Mouse (Mus musculus) thymus, postnatal 14 days (tissue): ENCODE results near the gene Dhrs3.

Experiments
- DNase-seq: peaks from one replicate; pipeline ENCODE4 v3.0.0; 2021

Gene Dhrs3

GRCm38 (mm10) chr4:144940796-144941462, 48.3 kb downstream of the Dhrs3 start:
- DNase-seq: no peak

- no peak for DNase-seq
These were observed 49.8 kb downstream of the Dhrs3 start for GRCm38 (mm10) chr4:144942433-144942832.

GRCm38 (mm10) chr4:144943273-144943672, 50.6 kb downstream of the Dhrs3 start:
- no peak for DNase-seq

- DNase-seq: no peak
These were observed 55.2 kb downstream of the Dhrs3 start for GRCm38 (mm10) chr4:144947738-144948390.

- DNase-seq: no peak
These were observed 57.1 kb downstream of the Dhrs3 start for GRCm38 (mm10) chr4:144949441-144950326.

GRCm38 (mm10) chr4:144950327-144950711, 57.7 kb downstream of the Dhrs3 start:
- DNase-seq: no peak

- no peak for DNase-seq
These were observed 58.3 kb downstream of the Dhrs3 start for GRCm38 (mm10) chr4:144950883-144951282.

GRCm38 (mm10) chr4:144951859-144952258, 59.2 kb downstream of the Dhrs3 start:
- no peak for DNase-seq

- no peak for DNase-seq
These were observed 60.8 kb downstream of the Dhrs3 start for GRCm38 (mm10) chr4:144953421-144953820.

GRCm38 (mm10) chr4:144955863-144956262, 63.2 kb downstream of the Dhrs3 start:
- DNase-seq: no peak

GRCm38 (mm10) chr4:144956293-144956692, 63.7 kb downstream of the Dhrs3 start:
- no peak for DNase-seq

- DNase-seq: no peak
These were observed 64.6 kb downstream of the Dhrs3 start for GRCm38 (mm10) chr4:144957186-144957585.

GRCm38 (mm10) chr4:144957721-144958120, 65.1 kb downstream of the Dhrs3 start:
- DNase-seq: no peak

GRCm38 (mm10) chr4:144960188-144960904, 67.7 kb downstream of the Dhrs3 start:
- DNase-seq: no peak

- DNase-seq: no peak
These were observed 68.6 kb downstream of the Dhrs3 start for GRCm38 (mm10) chr4:144961232-144961631.

GRCm38 (mm10) chr4:144961696-144962095, 69.1 kb downstream of the Dhrs3 start:
- DNase-seq: no peak

GRCm38 (mm10) chr4:144965255-144965654, 72.6 kb downstream of the Dhrs3 start:
- DNase-seq: no peak

- DNase-seq: no peak
These were observed 75.7 kb downstream of the Dhrs3 start for GRCm38 (mm10) chr4:144968371-144968770.

GRCm38 (mm10) chr4:144969030-144969429, 76.4 kb downstream of the Dhrs3 start:
- DNase-seq: no peak

- DNase-seq: no peak
These were observed 78.4 kb downstream of the Dhrs3 start for GRCm38 (mm10) chr4:144971048-144971447.

GRCm38 (mm10) chr4:144972948-144973720, 80.5 kb downstream of the Dhrs3 start:
- no peak for DNase-seq

- DNase-seq: peak; percentile 15
These were observed 81.8 kb downstream of the Dhrs3 start for GRCm38 (mm10) chr4:144974458-144974857.
